Mouse (Mus musculus) liver, embryonic 14.5 days (tissue): Measurements from ENCODE around the gene Nwd1. TPM values are rescaled to one million over a fixed set of nuclear protein-coding genes. Genes with fewer than 3 reads are reported as not detected.
A peak's percentile ranks its signal among the peaks of the same experiment; 100 is the strongest.

ENCODE experiments used
- ATAC-seq: fragments of 200-750 bp; cut with Nextera tagmentation; 2 replicates; pipeline ENCODE4 v1.8.0; 2017; ENCODE audit warnings: moderate number of reproducible peaks, mild to moderate bottlenecking, moderate library complexity; ENCODE audit not compliant: insufficient read depth
- DNase-seq, 3 experiments: peaks; one replicate each; pipeline ENCODE4 v3.0.0-alpha.2; 2012 to 2013; ENCODE audit warnings: low read depth in 3 of 3, low spot score in 3 of 3
- H3K27ac ChIP-seq: fragments of 300-500 bp; sonication (generic); 2 replicates; pipeline ENCODE4 v1.5.1; 2014; ENCODE audit warnings: moderate library complexity, mild to moderate bottlenecking, control low read depth, inconsistent platforms
- H3K27me3 ChIP-seq: fragments of 300-500 bp; sonication (generic); 2 replicates; pipeline ENCODE4 v1.6.1; 2014; ENCODE audit warnings: mild to moderate bottlenecking, low read length, moderate library complexity; ENCODE audit not compliant: control insufficient read depth, insufficient read depth
- H3K36me3 ChIP-seq: fragments of 300-500 bp; sonication (generic); replicated peaks from 2 replicates; pipeline ENCODE4 v1.6.1; 2014; ENCODE audit warnings: low read depth; ENCODE audit not compliant: control insufficient read depth, insufficient read depth
- H3K4me1 ChIP-seq, 2 experiments: fragments of 200-500 bp in 1 of 2; fragments of 300-500 bp in 1 of 2; sonication (generic) in 1 of 2; replicated peaks; 2 replicates each; pipeline ENCODE4 v1.6.1; 2012 to 2014; ENCODE audit warnings: antibody characterized with exemption in 1 of 2, inconsistent platforms in 1 of 2, low read length in 1 of 2; ENCODE audit not compliant: control insufficient read depth in 2 of 2, insufficient read depth in 2 of 2
- H3K4me2 ChIP-seq: fragments of 300-500 bp; sonication (generic); 2 replicates; pipeline ENCODE4 v1.6.1; 2014; ENCODE audit warnings: low read depth, mild to moderate bottlenecking, control low read depth, moderate library complexity
- H3K4me3 ChIP-seq, 2 experiments: fragments of 200-500 bp in 1 of 2; fragments of 300-500 bp in 1 of 2; sonication (generic) in 1 of 2; 2 replicates each; pipeline ENCODE4 v1.5.1; 2012 to 2014; ENCODE audit warnings: low read depth in 2 of 2, low read length in 2 of 2, mild to moderate bottlenecking in 2 of 2, control low read depth in 1 of 2, inconsistent platforms in 1 of 2, moderate library complexity in 1 of 2; ENCODE audit not compliant: insufficient read depth in 1 of 2
- H3K9ac ChIP-seq: fragments of 300-500 bp; sonication (generic); replicated peaks from 2 replicates; pipeline ENCODE4 v1.6.1; 2014; ENCODE audit warnings: mild to moderate bottlenecking, control low read depth, moderate library complexity
- H3K9me3 ChIP-seq: fragments of 300-500 bp; sonication (generic); 2 replicates; pipeline ENCODE4 v1.6.1; 2016; ENCODE audit warnings: low read length, mixed read lengths; ENCODE audit not compliant: control insufficient read depth
- CTCF ChIP-seq: IDR thresholded peaks from 2 replicates; pipeline ENCODE4 v1.5.1; 2016; ENCODE audit warnings: antibody characterized with exemption, low read depth, control low read depth
- EP300 ChIP-seq: IDR thresholded peaks from 2 replicates; pipeline ENCODE4 v1.6.1; 2016; ENCODE audit warnings: antibody characterized with exemption, low read depth
- WGBS: fragments of 180-500 bp; shearing (Covaris S2); extraction: QIAGEN DNeasy Blood & Tissue Kit; methylation state at CpG from one replicate; pipeline ENCODE4 v1.1.7; 2014; ENCODE audit not compliant: insufficient replicate concordance; 5-methylcytosine and 5-hydroxymethylcytosine counted together
- polyA plus RNA-seq, 2 experiments: library from polyadenylated mRNA; depleted of rRNA in 1 of 2; stranded (reverse) in 1 of 2; unstranded in 1 of 2; fragments of >200 nt; fragmentation: Nextera tagmentation in 1 of 2; extraction: Ambion mirVana in 1 of 2; gene quantifications; 2 replicates each; pipeline versions ENCODE4 v1.2.1 to v1.2.3; 2012 to 2014

Nwd1 gene
- polyA plus RNA-seq (2012; rRNA removed): under 0.01 and 0.01 TPM in 2 replicates
- polyA plus RNA-seq (2014; fragmentation: Nextera tagmentation; extraction: Ambion mirVana): not detected in 2 replicates

- Histone ChIP-seq H3K27ac (no peak within 1 kb of the TSS), H3K4me1 (no peaks in the 10 kb centered on the region; a peak in 1 of 4 replicates), H3K27me3 (no peaks in the 10 kb centered on the region), H3K9me3 (no peaks in the 10 kb centered on the region), H3K9ac (no peak within 1 kb of the TSS), H3K4me2 (no peak within 1 kb of the TSS), H3K36me3 (no peaks in the 10 kb centered on the region), H3K4me3 (no peak within 1 kb of the TSS)
- ATAC-seq: no peak
- no peak for TF ChIP-seq CTCF
- no peak for TF ChIP-seq EP300
- 34% methylated on average over 11 of the region's 11 CpGs for WGBS
- DNase-seq: no peak
These were observed at the start of gene Nwd1 for GRCm38 (mm10) chr8:72646060-72646767. Gene Nwd1, plus strand, starts transcription at chr8:72646711.

GRCm38 (mm10) chr8:72642885-72643284, 3.6 kb upstream of the Nwd1 start:
- DNase-seq (no peak), ATAC-seq (no peak)
- Histone ChIP-seq H3K9me3 (no peaks in the 10 kb centered on the region), H3K4me1 (no peaks in the 10 kb centered on the region; a peak in 1 of 4 replicates), H3K9ac (no peak overlapping the region), H3K4me3 (no peak overlapping the region), H3K36me3 (no peaks in the 10 kb centered on the region), H3K27me3 (no peaks in the 10 kb centered on the region), H3K27ac (no peak overlapping the region), H3K4me2 (no peak overlapping the region)
- 62% methylated on average over 1 of the region's 1 CpGs for WGBS
- TF ChIP-seq CTCF: no peak

GRCm38 (mm10) chr8:72644601-72645000, 1.9 kb upstream of the Nwd1 start:
- Histone ChIP-seq H3K4me1 (no peaks in the 10 kb centered on the region; a peak in 1 of 4 replicates), H3K9ac (no peak overlapping the region), H3K36me3 (no peaks in the 10 kb centered on the region), H3K27ac (no peak overlapping the region), H3K9me3 (no peaks in the 10 kb centered on the region), H3K4me2 (no peak overlapping the region), H3K27me3 (no peaks in the 10 kb centered on the region), H3K4me3 (no peak overlapping the region)
- ATAC-seq (no peak), DNase-seq (no peak)
- TF ChIP-seq CTCF: peak; percentile 62
- TF ChIP-seq EP300: no peak
- WGBS: 40% methylated on average over 4 of the region's 4 CpGs

GRCm38 (mm10) chr8:72646768-72647143, 245 bp downstream of the Nwd1 start:
- no peaks in the 10 kb centered on the region; a peak in 1 of 4 replicates for H3K4me1 ChIP-seq
- H3K9me3 ChIP-seq: no peaks in the 10 kb centered on the region
- no peak overlapping the region for H3K27ac ChIP-seq
- H3K36me3 ChIP-seq: no peaks in the 10 kb centered on the region
- no peak for ATAC-seq
- no peak for TF ChIP-seq EP300
- TF ChIP-seq CTCF: no peak
- 44% methylated on average over 5 of the region's 5 CpGs for WGBS
- no peak for DNase-seq
- H3K9ac ChIP-seq: no peak overlapping the region
- H3K27me3 ChIP-seq: no peaks in the 10 kb centered on the region
- H3K4me2 ChIP-seq: no peak overlapping the region
- H3K4me3 ChIP-seq: no peak overlapping the region

GRCm38 (mm10) chr8:72650697-72651096, 4.2 kb downstream of the Nwd1 start:
- Histone ChIP-seq H3K27me3 (no peaks in the 10 kb centered on the region), H3K4me3 (no peak overlapping the region), H3K4me2 (no peak overlapping the region), H3K27ac (no peak overlapping the region), H3K36me3 (no peaks in the 10 kb centered on the region), H3K9ac (no peak overlapping the region), H3K4me1 (peaks cover 0 to 4% of the 10 kb centered on the region in 2 experiments; a peak in 2 of 4 replicates), H3K9me3 (no peaks in the 10 kb centered on the region)
- DNase-seq (no peak), ATAC-seq (no peak)
- 61% methylated on average over 2 of the region's 2 CpGs for WGBS
- no peak for TF ChIP-seq EP300
- no peak for TF ChIP-seq CTCF
